Mouse (Mus musculus) lung, postnatal 0 days (tissue): ENCODE measurements around the gene Lrp11.

Experiments used
- CTCF ChIP-seq: IDR thresholded peaks from 2 replicates; pipeline ENCODE4 v1.5.1; 2016; ENCODE audit warnings: antibody characterized with exemption, mild to moderate bottlenecking
- EP300 ChIP-seq: IDR thresholded peaks from 2 replicates; pipeline ENCODE4 v1.6.1; 2016; ENCODE audit warnings: antibody characterized with exemption, mild to moderate bottlenecking, control low read depth

DNA sequence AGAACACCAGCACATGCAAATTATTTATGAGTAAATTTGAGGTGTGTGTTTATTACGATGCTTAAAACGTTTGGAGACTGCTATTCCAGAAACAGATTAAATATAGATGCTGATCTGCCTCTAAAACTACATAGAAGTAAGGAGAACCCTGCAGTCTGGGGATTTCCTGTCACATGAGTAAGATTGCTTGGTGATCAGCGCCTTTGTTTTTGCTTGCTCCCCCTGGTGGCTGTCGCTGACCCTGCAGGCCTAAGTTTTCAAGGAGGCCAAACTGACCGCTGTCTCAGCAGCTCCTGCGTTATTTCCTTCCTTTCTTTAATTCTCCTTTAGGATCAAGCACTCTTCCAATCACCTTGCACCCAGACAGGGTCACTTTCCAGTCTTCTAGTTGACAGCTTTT is 11.0 kb downstream of the Lrp11 start:
- TF ChIP-seq CTCF (peak; percentile 92), EP300 (no peak)
